In the genomic region with DNA sequence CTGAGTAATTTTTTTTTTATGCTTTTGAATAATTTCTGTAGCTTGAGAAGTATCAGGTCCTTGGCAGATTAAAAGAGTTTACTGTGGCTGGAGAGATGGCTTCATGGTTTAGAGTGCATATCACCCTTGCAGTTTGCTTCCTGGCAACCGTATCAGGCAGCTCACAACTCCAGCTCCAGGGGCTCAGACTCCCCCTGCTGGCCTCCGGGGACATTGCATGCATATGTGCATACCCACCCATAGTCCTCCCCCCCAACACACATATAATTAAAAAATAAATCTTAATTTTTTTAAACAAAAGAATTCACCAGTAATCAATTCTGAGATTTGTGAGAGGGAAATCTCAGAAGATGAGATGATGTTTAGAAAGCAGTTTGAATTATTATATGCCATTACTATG, we compare ENCODE assay signal across 8 mouse cellular contexts. TPM values are rescaled to one million over a fixed set of nuclear protein-coding genes. Genes with fewer than 3 reads are reported as not detected.
DNase-seq lines count a peak whose midpoint lies in the region; ATAC-seq and TF ChIP-seq lines count a peak whose summit lies in the region.
"Had no signal": no experiment of that assay in that cellular context is flagged by ENCODE, and none has a peak within 500 bp of the region (broad histone marks: within the 10 kb centered on the region; RNA-seq: fewer than 3 reads in every experiment).

No protein-coding gene starts in this region.

- no peaks in the 10 kb centered on the region for H3K4me1 ChIP-seq in kidney, embryonic 14.5 days (ENCODE audit: control insufficient read depth, insufficient read depth, low read length)
- H3K4me1 ChIP-seq in E14TG2a.4 (replicated peaks; ENCODE audit: low read depth, low read length) = peaks cover 10% of the 10 kb centered on the region

- H3K4me3 ChIP-seq in kidney, embryonic 14.5 days (ENCODE audit: low read length) = no peak overlapping the region
- no peak overlapping the region for H3K4me3 ChIP-seq in E14TG2a.4 (replicated peaks; ENCODE audit: low read length)

- no peak for ATAC-seq in kidney, embryonic 14.5 days (ENCODE audit: low FRiP score, low TSS enrichment)
- ATAC-seq in inflammation-experienced regulatory T-cells, adult 6 months = peak; percentile 61

- no peak overlapping the region for H3K27ac ChIP-seq in kidney, embryonic 14.5 days (ENCODE audit: low read depth, low read length)
- H3K27ac ChIP-seq: macrophage had no signal

- H3K27me3 ChIP-seq in kidney, embryonic 14.5 days (ENCODE audit: control insufficient read depth, insufficient read depth, low read length) = no peaks in the 10 kb centered on the region
- no peaks in the 10 kb centered on the region for H3K27me3 ChIP-seq in E14TG2a.4 (ENCODE audit: insufficient read depth, low read length)

- WGBS in kidney, embryonic 14.5 days = 34% methylated on average over 2 of the region's 2 CpGs

- peak; percentile 82 for TF ChIP-seq CTCF in E14TG2a.4 (conservative IDR thresholded peaks at IDR 0.05; ENCODE audit: low read length)

- H3K4me2 ChIP-seq in kidney, embryonic 14.5 days (replicated peaks; ENCODE audit: low read depth, low read length) = no peak overlapping the region

- H3K36me3 ChIP-seq in kidney, embryonic 14.5 days (ENCODE audit: control insufficient read depth, insufficient read depth, low read length) = no peaks in the 10 kb centered on the region
- no peaks in the 10 kb centered on the region for H3K36me3 ChIP-seq in E14TG2a.4 (ENCODE audit: insufficient read depth, low read length)

- peak; percentile 9 to 51 for DNase-seq in kidney, adult 8-10 months
- peak; percentile 3 for DNase-seq in adipocyte (ENCODE audit: low spot score)
- peak; percentile 5 for DNase-seq in skeletal muscle tissue, adult 2 months (ENCODE audit: low read depth, low spot score)
- no peak for DNase-seq in urinary bladder, adult 18-20 months (ENCODE audit: low spot score in 2 of 2)

- H3K9ac ChIP-seq in kidney, embryonic 14.5 days (ENCODE audit: low read depth, low read length) = no peak overlapping the region

- peaks cover 4% of the 10 kb centered on the region; the same call in 1 of the 2 replicates for H3K9me3 ChIP-seq in kidney, embryonic 14.5 days (ENCODE audit: control insufficient read depth, low read length)
- peaks cover 5% of the 10 kb centered on the region; the same call in 1 of the 2 replicates for H3K9me3 ChIP-seq in E14TG2a.4 (ENCODE audit: low read length)

RNA-seq across cellular contexts. Expression of gene Olfr1344, which starts 8.1 kb away (rescaled TPM):
- not detected in 2 replicates for polyA plus RNA-seq in kidney, embryonic 14.5 days (2014; fragmentation: Nextera tagmentation; extraction: Ambion mirVana)
- not detected for polyA plus RNA-seq in inflammation-experienced regulatory T-cells, adult 6 months (2017; shearing (Covaris generic))
- polyA plus RNA-seq: macrophage had no signal

RNA-seq across cellular contexts. Expression of gene Gm20715, which starts 20.3 kb away (rescaled TPM):
- not detected in 2 replicates for polyA plus RNA-seq in kidney, embryonic 14.5 days (2014; fragmentation: Nextera tagmentation; extraction: Ambion mirVana)
- polyA plus RNA-seq in inflammation-experienced regulatory T-cells, adult 6 months (2017; shearing (Covaris generic)) = not detected
- polyA plus RNA-seq: macrophage had no signal

RNA-seq across cellular contexts. Expression of gene Olfr1336, which starts 25.6 kb away (rescaled TPM):
- polyA plus RNA-seq in kidney, embryonic 14.5 days (2014; fragmentation: Nextera tagmentation; extraction: Ambion mirVana) = not detected in 2 replicates
- under 1 TPM in 2 of 3 experiments, not detected in 1; 0.05 to 0.09 TPM for polyA plus RNA-seq in inflammation-experienced regulatory T-cells, adult 6 months (2017; shearing (Covaris generic))
- polyA plus RNA-seq: macrophage had no signal

RNA-seq across cellular contexts. Expression of gene Smim17, which starts 31.8 kb away (rescaled TPM):
- polyA plus RNA-seq in kidney, embryonic 14.5 days (2014; fragmentation: Nextera tagmentation; extraction: Ambion mirVana) = not detected in 2 replicates
- polyA plus RNA-seq in inflammation-experienced regulatory T-cells, adult 6 months (2017; shearing (Covaris generic)) = not detected
- polyA plus RNA-seq: macrophage had no signal

RNA-seq across cellular contexts. Expression of gene Olfr1346, which starts 36.6 kb away (rescaled TPM):
- not detected in 2 replicates for polyA plus RNA-seq in kidney, embryonic 14.5 days (2014; fragmentation: Nextera tagmentation; extraction: Ambion mirVana)
- under 1 TPM in 1 of 3 experiments, not detected in 2; 0.08 TPM for polyA plus RNA-seq in inflammation-experienced regulatory T-cells, adult 6 months (2017; shearing (Covaris generic))
- polyA plus RNA-seq: macrophage had no signal

Comparison
In these comparisons a context has a peak if more than half of its experiments do, and no peak if none do; other contexts are left out.
1. DNase-seq: peak in kidney, adult 8-10 months (2 of 2), adipocyte (single experiment) and skeletal muscle tissue, adult 2 months (single experiment); none in urinary bladder, adult 18-20 months (0 of 2).